Mouse (Mus musculus) heart, embryonic 13.5 days (tissue): ENCODE results near the gene Zfp26. TPM values are rescaled to one million over a fixed set of nuclear protein-coding genes. Genes with fewer than 3 reads are reported as not detected.

Source experiments
- ATAC-seq: fragments of 200-750 bp; cut with Nextera tagmentation; 2 replicates; pipeline ENCODE4 v1.8.0; 2017; ENCODE audit warnings: moderate TSS enrichment; ENCODE audit not compliant: insufficient number of reproducible peaks, low FRiP score, low TSS enrichment; ENCODE audit errors: extremely low read depth
- H3K27ac ChIP-seq: fragments of 300-500 bp; sonication (generic); replicated peaks from 2 replicates; pipeline ENCODE4 v1.5.1; 2015; ENCODE audit warnings: moderate library complexity, mild to moderate bottlenecking, inconsistent platforms
- H3K27me3 ChIP-seq: fragments of 300-500 bp; sonication (generic); replicated peaks from 2 replicates; pipeline ENCODE4 v1.6.1; 2015; ENCODE audit warnings: mild to moderate bottlenecking, inconsistent platforms
- H3K36me3 ChIP-seq: fragments of 300-500 bp; sonication (generic); 2 replicates; pipeline ENCODE4 v1.6.1; 2015; ENCODE audit warnings: mild to moderate bottlenecking, inconsistent platforms
- H3K4me1 ChIP-seq: fragments of 300-500 bp; sonication (generic); 2 replicates; pipeline ENCODE4 v1.6.1; 2015; ENCODE audit warnings: inconsistent platforms
- H3K4me2 ChIP-seq: fragments of 300-500 bp; sonication (generic); 2 replicates; pipeline ENCODE4 v1.6.1; 2015; ENCODE audit warnings: inconsistent platforms, mild to moderate bottlenecking, moderate library complexity
- H3K4me3 ChIP-seq: fragments of 300-500 bp; sonication (generic); 2 replicates; pipeline ENCODE4 v1.5.1; 2015; ENCODE audit warnings: moderate library complexity, mild to moderate bottlenecking, inconsistent platforms
- H3K9ac ChIP-seq: fragments of 300-500 bp; sonication (generic); 2 replicates; pipeline ENCODE4 v1.6.1; 2015; ENCODE audit warnings: inconsistent platforms, mild to moderate bottlenecking, moderate library complexity
- H3K9me3 ChIP-seq: fragments of 300-500 bp; sonication (generic); 2 replicates; pipeline ENCODE4 v1.6.1; 2016; ENCODE audit warnings: inconsistent platforms
- WGBS: fragments of 180-500 bp; shearing (Covaris S2); methylation state at CpG from one replicate; pipeline ENCODE4 v1.1.7; 2015; ENCODE audit warnings: mixed read lengths; 5-methylcytosine and 5-hydroxymethylcytosine counted together
- polyA plus RNA-seq: library from polyadenylated mRNA; unstranded; fragments of >200 nt; fragmentation: Nextera tagmentation; extraction: Ambion mirVana; gene quantifications from 2 replicates; pipeline ENCODE4 v1.2.1, GENCODE M21; 2015

The Zfp26 gene
- 6.9 and 7.9 TPM in 2 replicates for polyA plus RNA-seq

DNA sequence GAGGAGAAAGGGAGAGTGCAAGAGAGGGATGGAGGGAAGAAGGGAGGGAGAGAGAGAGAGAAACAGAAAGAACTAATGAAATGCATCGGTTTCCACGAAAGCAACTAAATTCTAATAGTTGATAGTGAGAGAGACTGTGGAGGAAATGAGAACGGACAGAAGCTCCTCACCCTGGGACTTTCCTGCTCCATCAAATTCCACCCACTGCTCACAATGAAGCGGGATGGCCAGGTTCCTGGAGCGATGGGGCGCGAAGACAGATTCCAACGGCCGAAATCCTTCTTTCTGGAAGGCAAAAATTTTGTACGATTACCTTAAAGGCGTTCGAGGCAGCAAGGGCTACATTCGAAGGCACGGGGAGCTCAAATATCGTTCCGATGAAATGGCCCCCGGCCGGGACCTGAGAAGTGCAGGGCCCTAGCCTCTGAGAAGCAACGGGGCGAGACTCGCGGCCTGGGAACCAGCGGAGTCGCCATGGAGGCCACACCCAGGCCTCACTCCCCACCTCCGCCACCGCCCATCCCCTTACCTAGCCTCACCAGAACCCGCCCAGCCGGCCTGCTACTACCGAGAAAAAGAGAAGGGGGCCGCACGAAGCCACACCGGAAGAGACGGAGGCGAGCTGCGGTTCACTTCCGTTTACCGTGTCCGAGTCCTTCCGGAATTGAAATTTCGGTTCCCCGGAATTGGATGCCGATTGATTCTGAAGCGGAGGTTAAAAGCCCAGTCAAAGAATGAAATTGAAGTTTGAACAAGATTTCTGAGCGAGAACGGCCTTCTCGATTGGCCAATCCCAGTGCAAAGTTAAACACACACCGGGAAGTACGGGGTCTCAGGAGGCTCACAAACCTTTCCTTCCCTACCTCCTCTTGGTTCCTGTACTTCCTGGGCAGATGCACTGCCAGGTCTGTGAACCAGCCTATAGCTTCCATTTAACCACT lies at the start of gene Zfp26:
TSS of gene Zfp26 (minus strand) at position 786 of the 941 bp plus-strand sequence.
- ATAC-seq, result peak; percentile 80; the same call in 1 of the 2 replicates
- Histone ChIP-seq H3K36me3 (peaks cover 32% of the 10 kb centered on the region), H3K27me3 (peaks cover 25% of the 10 kb centered on the region), H3K4me1 (peaks cover 18% of the 10 kb centered on the region), H3K9ac (peak within 1 kb of the TSS; percentile 95), H3K4me2 (peak within 1 kb of the TSS; percentile 89), H3K4me3 (peak within 1 kb of the TSS; percentile 90), H3K9me3 (no peaks in the 10 kb centered on the region), H3K27ac (peak within 1 kb of the TSS; percentile 88)
- WGBS, result under 1% methylated on average over 48 of the region's 48 CpGs

DNA sequence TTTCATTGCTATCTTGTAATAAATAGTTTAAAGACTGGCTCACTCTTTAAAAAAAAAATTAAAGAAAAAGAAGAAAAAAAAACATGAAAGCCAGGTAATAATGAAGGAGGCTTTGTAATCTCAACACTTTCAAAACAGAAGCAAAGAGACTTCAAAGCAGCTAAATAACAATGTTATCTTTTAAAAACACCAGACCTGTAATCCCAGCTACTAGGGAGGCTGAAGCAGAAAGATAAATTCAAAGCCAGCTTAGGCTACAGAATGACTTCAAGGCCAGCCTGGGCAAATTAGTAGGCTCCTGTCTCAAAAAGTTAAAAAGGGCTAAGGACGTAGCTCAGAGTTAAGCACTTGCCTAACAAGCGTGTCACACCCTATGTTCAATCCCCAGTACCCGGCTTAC lies 49.7 kb upstream of the Zfp26 start:
- no peaks in the 10 kb centered on the region for H3K9me3 ChIP-seq
- H3K27me3 ChIP-seq, result no peaks in the 10 kb centered on the region
- WGBS, result 72% methylated on average over 3 of the region's 3 CpGs
- no peak overlapping the region for H3K4me2 ChIP-seq
- no peak overlapping the region for H3K9ac ChIP-seq
- H3K36me3 ChIP-seq, result peaks cover 76% of the 10 kb centered on the region
- no peak for ATAC-seq
- H3K27ac ChIP-seq, result no peak overlapping the region
- no peak overlapping the region for H3K4me3 ChIP-seq
- H3K4me1 ChIP-seq, result peaks cover 31% of the 10 kb centered on the region

DNA sequence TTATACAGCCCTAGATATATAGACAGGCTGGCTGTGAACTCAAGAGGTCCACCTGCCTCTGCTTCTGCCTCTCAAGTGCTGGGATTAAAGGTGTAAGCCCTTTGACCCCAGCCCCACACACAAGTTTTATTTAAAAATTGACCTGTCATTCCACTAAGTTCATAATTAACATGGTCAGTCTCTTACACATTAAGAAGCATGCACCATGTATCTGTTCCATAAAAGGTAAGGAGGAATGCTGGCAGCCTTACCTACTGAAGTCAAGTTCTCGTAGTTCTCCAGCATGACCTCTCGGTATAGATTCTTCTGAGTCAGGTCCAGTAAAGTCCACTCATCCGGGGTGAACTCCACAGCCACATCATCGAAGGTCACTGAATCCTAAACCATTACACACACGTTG lies 44.8 kb upstream of the Zfp26 start:
- Histone ChIP-seq H3K9me3 (peaks cover 1% of the 10 kb centered on the region; the same call in 1 of the 2 replicates), H3K36me3 (peaks cover 86% of the 10 kb centered on the region)
- 81% methylated on average over 5 of the region's 5 CpGs for WGBS

DNA sequence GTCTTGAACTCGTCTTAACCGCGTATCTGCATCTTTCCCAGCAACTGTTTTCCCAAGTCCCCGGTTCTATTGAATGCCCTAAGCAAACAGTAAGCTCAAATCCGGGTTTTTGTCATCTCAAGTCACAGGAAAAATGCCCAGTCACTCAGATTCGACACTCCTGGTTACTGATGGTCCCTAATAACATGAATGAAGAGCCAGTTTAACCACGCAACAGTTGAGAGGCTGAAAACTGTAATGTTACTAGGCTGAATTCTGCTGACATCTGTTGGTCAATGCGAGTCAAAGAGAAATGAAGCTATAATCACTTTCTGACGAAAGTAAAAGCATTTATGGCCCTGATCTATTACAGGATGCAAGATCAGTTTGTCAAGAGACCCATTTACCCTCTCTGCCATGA lies 33.3 kb upstream of the Zfp26 start:
- Histone ChIP-seq H3K36me3 (peaks cover 50% of the 10 kb centered on the region), H3K4me1 (peaks cover 33% of the 10 kb centered on the region), H3K27me3 (no peaks in the 10 kb centered on the region), H3K4me2 (peak overlapping the region; percentile 87), H3K4me3 (peak overlapping the region; percentile 73), H3K9ac (peak overlapping the region; percentile 86), H3K27ac (peak overlapping the region; percentile 95), H3K9me3 (no peaks in the 10 kb centered on the region)
- WGBS, result 7% methylated on average over 9 of the region's 9 CpGs
- no peak for ATAC-seq

More for the DNA sequence above, 44.8 kb upstream of the Zfp26 start:
- Histone ChIP-seq H3K4me2 (no peak overlapping the region), H3K27me3 (no peaks in the 10 kb centered on the region), H3K9ac (no peak overlapping the region), H3K4me1 (peaks cover 2% of the 10 kb centered on the region; the same call in 1 of the 2 replicates), H3K27ac (no peak overlapping the region), H3K4me3 (no peak overlapping the region)
- no peak for ATAC-seq

DNA sequence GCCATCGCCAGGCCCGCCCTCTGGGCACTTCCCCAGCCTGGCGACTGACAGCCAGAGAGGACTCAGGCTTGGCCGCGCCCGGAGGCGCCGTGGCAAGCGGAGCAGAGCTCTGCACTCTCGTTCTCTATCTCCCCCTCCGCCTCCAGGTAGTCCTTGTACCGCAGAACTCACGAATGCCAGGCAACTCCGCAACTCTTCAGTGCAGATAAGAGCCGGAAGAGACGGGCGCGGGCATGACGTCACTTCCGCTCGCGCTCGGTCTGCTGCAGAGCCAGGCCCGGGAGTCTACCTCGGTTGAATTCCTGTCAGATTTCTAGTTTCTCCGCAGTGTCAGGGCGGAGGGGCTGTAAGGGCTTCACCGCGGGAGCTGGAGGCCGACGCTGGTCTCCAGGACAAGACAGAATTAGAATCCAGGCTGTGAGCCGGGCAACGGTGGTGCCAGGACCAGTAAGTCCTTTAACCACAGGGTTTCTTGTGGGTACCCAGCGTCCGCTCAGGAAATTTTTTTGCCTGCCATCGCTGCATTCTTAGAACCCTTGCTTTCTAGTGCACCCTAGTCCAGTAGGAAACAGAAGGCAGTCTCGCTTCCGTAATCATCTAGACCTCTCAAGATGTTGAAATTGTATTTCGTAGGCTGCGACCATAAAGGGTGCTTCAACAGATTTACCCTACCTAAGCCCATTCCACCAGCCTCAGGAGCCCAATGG lies 32.7 kb upstream of the Zfp26 start, which contains the start of gene Zfp426:
TSS of gene Zfp426 (minus strand) at position 220 of the 707 bp plus-strand sequence.
- Histone ChIP-seq H3K4me1 (peaks cover 33% of the 10 kb centered on the region), H3K27ac (peak within 1 kb of the TSS; percentile 95), H3K27me3 (no peaks in the 10 kb centered on the region), H3K36me3 (peaks cover 44% of the 10 kb centered on the region), H3K9me3 (no peaks in the 10 kb centered on the region), H3K4me2 (peak within 1 kb of the TSS; percentile 87), H3K9ac (peak within 1 kb of the TSS; percentile 86), H3K4me3 (peak within 1 kb of the TSS; percentile 73)
- WGBS, result under 1% methylated on average over 40 of the region's 40 CpGs
- peak; percentile 89 for ATAC-seq

DNA sequence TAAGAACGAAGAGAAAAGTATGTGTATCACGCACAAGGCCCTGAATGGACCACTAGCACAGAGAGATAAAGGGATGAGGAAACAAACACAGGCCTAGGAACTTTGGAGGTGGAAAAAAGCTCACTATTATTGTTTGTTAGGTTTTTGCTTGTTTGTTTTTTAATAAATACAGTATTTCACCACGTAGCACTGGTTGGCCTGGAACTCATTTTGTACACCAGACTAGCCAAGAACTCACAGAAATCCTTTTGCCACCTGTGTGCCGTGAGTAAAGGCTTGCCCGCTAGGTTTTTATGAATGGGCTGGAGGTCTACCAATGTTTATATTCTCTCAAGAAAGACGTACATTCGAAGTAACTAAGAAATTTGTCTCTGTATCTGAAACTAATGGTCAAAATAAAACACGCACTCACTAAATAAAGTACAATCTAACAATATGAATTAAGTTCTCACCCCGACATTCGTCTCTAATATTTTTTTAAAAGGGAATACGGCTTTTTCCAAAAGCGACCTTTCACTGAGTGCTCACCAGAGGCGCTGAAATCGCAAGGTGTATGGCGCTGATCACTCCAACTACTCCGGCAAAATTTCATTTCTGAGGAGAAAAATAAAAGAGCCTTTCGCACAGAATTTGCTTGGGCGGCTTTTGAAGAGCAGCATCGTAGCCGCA lies 32.0 kb upstream of the Zfp26 start:
- Histone ChIP-seq H3K27me3 (no peaks in the 10 kb centered on the region), H3K27ac (peak overlapping the region; percentile 95), H3K4me3 (peak overlapping the region; percentile 73), H3K4me2 (peak overlapping the region; percentile 87), H3K36me3 (peaks cover 43% of the 10 kb centered on the region), H3K9ac (peak overlapping the region; percentile 86), H3K4me1 (peaks cover 33% of the 10 kb centered on the region), H3K9me3 (no peaks in the 10 kb centered on the region)
- no peak for ATAC-seq
- 5% methylated on average over 20 of the region's 20 CpGs for WGBS

DNA sequence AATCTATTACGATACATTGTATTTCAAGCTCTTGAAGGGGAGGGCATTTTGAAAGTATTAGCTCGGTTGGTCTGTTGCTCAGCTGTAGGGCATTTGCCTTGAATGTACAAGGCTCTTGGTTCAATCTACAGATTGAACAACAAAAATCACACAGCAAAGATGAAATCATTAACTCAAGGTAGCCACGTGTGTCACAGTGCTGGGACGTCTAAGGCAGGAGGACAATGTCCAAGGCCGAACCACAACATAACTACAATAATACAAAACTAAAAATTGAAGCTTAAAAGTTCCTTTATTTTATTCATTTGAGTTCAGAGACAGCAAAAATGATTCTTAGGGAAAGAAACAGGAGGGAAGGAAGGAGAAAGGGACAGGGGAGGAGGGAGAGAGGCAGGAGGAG lies 29.6 kb upstream of the Zfp26 start:
- H3K36me3 ChIP-seq, result peaks cover 51% of the 10 kb centered on the region
- H3K9ac ChIP-seq, result 0 out of 2 replicates have a peak overlapping the region, but pooled peaks have one; percentile 37
- no peak overlapping the region for H3K27ac ChIP-seq
- H3K27me3 ChIP-seq, result no peaks in the 10 kb centered on the region
- H3K4me2 ChIP-seq, result no peak overlapping the region
- WGBS, result 87% methylated on average over 5 of the region's 5 CpGs
- no peak overlapping the region for H3K4me3 ChIP-seq
- H3K9me3 ChIP-seq, result no peaks in the 10 kb centered on the region
- H3K4me1 ChIP-seq, result peaks cover 33% of the 10 kb centered on the region
- ATAC-seq, result no peak

DNA sequence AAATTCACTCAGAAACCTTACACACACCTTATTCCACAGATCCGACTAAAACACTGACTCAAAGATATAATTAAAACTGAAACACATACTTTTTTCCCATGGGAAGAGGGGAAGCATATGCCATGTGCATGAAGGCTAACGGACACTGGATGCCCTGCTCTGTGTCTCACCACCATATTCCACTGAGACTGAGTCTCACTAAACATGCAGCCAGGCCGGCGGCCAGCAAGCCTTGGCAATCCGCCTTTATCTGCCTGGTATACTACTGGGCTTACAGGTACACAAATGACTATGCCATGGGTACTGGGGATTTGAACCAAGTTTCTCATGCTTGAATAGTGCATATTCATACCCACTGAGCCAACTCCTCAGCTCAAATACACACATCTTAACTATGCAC lies 19.4 kb upstream of the Zfp26 start:
- no peak overlapping the region for H3K27ac ChIP-seq
- H3K4me2 ChIP-seq, result no peak overlapping the region
- no peak for ATAC-seq
- H3K36me3 ChIP-seq, result peaks cover 87% of the 10 kb centered on the region
- no peak overlapping the region for H3K4me3 ChIP-seq
- no peaks in the 10 kb centered on the region for H3K9me3 ChIP-seq
- WGBS, result 90% methylated on average over 5 of the region's 5 CpGs
- no peaks in the 10 kb centered on the region for H3K4me1 ChIP-seq
- H3K27me3 ChIP-seq, result no peaks in the 10 kb centered on the region
- no peak overlapping the region for H3K9ac ChIP-seq

DNA sequence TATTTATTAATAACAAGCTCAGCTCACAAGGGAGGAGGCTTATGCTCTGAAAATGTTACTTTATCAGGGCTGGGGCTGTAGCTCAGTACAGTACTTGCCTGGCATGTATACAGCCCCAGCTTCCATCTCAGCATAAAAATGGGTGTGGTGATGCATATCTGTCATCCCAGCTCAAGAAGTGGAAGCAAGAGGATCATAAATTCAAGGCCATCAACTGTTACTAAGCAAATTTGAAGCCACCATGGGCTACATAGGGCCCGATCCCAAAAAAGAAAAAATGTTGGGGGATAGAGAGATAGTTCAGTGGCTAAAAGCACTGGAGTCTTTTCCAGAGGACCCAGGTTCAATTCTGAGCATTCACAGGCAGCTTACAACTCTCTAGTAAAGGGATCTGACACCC lies 16.7 kb upstream of the Zfp26 start:
- WGBS, result 91% methylated on average over 1 of the region's 1 CpGs
- H3K4me1 ChIP-seq, result no peaks in the 10 kb centered on the region
- H3K9me3 ChIP-seq, result peaks cover 9% of the 10 kb centered on the region
- no peak overlapping the region for H3K9ac ChIP-seq
- no peak overlapping the region for H3K27ac ChIP-seq
- no peak overlapping the region for H3K4me2 ChIP-seq
- H3K4me3 ChIP-seq, result no peak overlapping the region
- ATAC-seq, result no peak
- H3K36me3 ChIP-seq, result peaks cover 88% of the 10 kb centered on the region
- H3K27me3 ChIP-seq, result no peaks in the 10 kb centered on the region

DNA sequence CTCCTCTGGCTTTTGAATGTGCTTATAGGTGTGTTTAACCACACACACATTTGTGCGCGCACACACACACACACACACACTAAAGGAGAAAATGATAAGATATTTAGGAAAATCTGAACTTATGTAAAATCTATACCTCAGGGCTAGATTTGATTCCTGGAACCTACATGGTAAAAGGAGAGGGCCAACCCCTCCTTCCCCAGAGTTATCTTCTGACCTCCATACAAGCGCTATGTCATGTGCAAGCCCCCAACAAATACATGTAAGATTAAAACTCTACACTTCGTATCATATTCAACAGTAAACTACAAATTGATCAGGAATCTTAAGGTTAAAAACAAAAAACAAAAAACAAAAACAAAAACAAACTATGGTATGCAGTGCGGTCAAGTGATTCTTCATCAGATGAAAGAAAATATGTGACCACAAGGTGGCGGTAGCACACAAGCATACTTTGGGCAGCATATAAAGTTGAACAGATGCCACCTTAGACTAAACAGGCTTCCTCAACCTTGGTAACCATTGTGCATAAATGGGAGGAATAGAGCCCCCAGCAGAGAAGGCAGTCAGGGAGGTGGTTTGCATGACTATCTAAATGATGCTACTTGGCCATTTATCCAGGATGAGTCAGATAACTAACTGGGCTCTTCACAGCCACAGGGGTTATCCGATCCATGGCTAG lies 6.9 kb upstream of the Zfp26 start:
- WGBS, result 57% methylated on average over 7 of the region's 7 CpGs
- Histone ChIP-seq H3K9ac (no peak overlapping the region), H3K4me1 (no peaks in the 10 kb centered on the region), H3K27me3 (peaks cover 24% of the 10 kb centered on the region), H3K4me2 (no peak overlapping the region), H3K9me3 (peaks cover 28% of the 10 kb centered on the region), H3K27ac (no peak overlapping the region), H3K36me3 (peaks cover 36% of the 10 kb centered on the region), H3K4me3 (no peak overlapping the region)
- ATAC-seq, result no peak
